Mouse (Mus musculus) ES-E14 (cell line): ENCODE measurements around the gene Npw.

Experiments
- CHD2 ChIP-seq: IDR thresholded peaks from 2 replicates; pipeline ENCODE4 v1.6.1; 2014; ENCODE audit warnings: mild to moderate bottlenecking, low read depth, low read length, inconsistent platforms
- ZC3H11A ChIP-seq: IDR thresholded peaks from 2 replicates; pipeline ENCODE4 v1.6.1; 2012; ENCODE audit warnings: low read depth, mild to moderate bottlenecking, inconsistent platforms, low read length, borderline replicate concordance

- no peak for TF ChIP-seq ZC3H11A
- no peak for TF ChIP-seq CHD2
Measured at GRCm38 (mm10) chr17:24650070-24650616, 8.1 kb downstream of the Npw start, which contains the start of gene Slc9a3r2.
